Mouse (Mus musculus): ENCODE measurements around the gene Cmip.
A peak's percentile ranks its signal among the peaks of the same experiment; 100 is the strongest.

Gene Cmip

DNA sequence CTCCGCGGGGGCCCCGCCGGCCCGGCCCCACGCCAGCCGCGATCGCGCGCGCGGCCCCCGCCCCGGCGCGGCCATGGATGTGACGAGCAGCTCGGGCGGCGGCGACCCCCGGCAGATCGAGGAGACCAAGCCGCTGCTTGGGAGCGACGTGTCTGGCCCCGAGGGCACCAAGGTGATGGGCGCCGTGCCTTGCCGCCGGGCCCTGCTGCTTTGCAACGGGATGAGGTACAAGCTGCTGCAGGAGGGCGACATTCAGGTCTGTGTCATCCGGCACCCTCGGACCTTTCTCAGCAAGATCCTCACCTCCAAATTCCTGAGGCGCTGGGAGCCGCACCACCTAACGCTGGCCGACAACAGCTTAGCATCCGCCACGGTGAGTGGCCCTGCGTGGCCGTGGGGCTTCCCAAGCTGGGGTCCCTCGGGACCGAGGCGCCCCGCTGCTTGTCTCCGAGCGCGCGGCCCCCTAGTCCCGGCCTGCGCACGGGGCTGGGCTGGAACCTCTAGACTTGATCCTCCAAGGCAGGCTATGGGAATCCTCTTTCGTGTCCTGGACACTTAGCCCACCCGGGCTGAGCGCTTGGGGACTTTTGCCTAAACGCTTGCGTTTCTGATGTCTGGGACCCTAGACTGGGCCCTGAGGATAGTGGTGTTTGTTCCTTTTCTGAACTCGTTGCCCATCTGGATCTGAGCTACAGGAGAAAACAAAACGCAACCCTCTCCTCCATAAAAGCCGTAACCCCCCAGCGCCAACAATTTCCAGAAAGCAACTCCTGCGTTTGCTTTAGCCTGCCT is at the start of gene Cmip:
Cmip (plus strand) TSS at position 36 of the 792 bp plus-strand sequence.
- peak in 1 of 2 experiments; percentile 32 for DNase-seq (ENCODE audit: low spot score in 2 of 2)

DNA sequence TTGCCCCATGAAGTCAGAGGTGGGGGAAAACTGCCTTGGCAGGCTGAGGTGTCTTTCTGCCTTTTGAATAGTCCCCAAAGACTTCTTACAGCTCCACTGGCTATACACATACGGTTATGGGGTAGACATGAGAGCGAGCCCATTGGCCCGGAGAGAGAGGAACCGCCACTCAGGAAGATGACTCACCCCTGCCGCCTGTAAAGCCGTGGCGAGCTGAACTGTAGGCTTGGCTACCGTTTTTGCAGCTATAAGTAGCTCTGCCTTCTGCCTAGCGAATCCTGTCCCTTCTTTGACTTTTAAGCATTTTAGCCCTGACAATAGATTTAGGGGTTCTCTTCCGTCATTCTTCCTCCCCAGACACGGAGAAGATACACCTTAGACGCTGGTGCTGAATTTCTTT is 47.7 kb upstream of the Cmip start:
- DNase-seq (ENCODE audit: low spot score in 2 of 2) = no peak

DNA sequence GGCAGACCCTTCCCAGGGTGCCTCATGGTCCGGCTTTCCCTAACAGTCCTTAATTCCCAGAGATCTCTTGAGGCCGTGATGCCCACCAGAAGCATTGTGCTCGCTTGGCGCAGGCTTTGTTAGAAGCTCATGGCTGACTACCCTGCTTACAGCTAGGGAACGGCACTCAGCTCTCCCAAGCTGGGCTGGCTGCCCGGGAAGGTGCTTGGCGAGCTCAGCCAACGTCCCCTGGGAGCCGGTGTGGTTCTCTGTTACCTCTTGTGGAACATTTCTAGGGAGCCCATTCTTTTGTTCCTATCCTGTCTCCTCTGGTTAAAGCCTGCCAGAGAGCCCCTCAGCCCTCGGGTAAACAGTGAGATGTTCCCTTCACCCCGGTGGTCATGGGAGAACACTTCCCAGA is 44.8 kb upstream of the Cmip start:
- DNase-seq (ENCODE audit: low spot score in 2 of 2) = no peak

DNA sequence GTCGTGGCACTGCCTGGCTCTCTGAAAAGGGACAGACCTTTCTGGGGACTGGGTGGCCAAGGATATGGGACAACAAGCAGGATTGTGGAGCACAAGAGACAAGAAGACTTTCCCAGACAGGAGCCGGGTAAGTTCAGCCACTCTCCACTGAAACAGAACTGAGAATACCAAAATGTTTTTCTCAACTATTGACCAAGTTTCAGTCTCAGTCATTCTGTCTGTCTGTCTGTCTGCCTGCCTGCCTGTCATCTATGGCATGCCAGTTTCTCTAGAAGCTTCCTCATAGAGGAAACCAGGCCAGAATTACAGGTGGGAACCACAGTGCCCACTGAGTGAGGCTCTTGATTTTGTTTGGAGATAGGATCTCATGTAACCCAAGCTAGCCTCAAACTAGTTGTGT is 39.1 kb upstream of the Cmip start:
- no peak for DNase-seq (ENCODE audit: low spot score in 2 of 2)

DNA sequence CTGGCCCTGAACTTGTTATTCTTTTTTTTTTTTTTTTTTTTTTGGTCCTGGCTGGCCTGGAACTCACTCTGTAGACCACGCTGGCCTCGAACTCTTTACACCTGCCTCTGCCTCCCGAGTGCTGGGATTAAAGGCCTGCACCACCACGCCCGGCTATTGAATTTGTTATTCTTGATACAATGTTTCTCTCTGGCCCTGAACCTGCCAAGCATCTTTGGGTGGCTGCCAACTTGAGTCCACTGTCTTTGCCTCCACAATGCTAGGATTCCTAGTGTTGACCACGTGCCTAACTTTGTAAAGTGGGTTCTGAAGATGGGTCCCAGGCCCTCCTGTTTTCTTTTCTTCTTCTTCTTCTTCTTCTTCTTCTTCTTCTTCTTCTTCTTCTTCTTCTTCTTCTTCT is 34.5 kb upstream of the Cmip start:
- DNase-seq (ENCODE audit: low spot score in 2 of 2) = no peak

DNA sequence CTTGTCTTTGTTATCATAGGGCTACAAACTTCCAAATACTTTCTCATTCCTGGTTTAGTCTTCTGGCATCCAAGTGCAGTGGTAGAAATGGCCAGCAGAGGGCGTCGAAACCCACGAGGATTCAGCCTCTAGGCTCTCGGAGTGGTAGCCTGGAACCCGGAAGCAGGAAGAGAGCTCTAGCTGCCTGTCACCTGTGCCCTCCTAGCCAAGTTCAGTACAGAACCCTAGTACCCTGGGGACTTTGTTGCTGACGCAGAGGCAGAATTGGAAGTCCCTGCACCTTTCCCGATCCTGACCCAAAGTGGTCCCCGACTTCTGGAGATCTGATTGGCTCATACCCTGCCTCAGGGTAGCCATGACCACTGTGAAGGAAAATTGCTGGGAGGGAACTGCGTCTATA is 32.2 kb upstream of the Cmip start:
- DNase-seq (ENCODE audit: low spot score in 2 of 2) = peak; percentile 84 to 88

DNA sequence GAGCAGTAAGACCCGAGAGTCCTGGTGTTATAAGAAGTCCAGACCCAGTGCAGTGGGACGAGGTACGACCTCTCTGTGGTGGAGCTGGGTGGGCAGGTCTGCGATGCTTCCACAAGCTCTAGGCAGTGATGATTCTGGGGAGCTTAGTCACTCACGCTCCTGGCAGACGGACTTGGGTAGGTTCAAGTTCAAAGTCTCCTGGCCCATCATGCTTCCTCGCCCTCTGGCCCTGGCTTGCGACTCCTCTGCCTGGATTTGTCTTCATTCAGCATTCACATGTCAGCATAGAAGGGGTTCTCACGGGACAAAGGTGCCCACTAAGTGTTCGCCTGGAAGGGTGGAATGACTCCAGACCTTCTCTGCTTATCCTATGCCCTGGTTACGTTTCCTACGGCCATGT is 30.6 kb upstream of the Cmip start:
- DNase-seq (ENCODE audit: low spot score in 2 of 2) = no peak

DNA sequence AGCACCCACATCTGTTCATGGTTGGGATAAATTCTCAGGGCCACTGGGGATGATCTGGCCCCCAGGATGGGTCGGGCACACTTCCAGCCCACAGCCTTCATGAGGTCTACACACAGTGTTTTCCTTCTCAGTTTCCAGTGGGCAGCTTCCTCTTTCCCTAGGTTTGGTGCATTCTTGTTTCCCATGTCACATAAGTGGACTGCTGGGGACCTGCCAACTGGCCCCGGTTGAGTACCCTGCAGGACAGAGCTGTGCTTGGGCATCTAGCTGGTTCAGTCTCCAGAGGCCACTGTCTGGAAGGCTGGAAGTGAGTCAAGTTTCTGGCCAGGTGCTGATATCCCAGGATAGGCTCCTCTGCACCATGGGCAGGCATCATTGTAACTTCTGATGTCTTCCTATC is 29.5 kb upstream of the Cmip start:
- no peak for DNase-seq (ENCODE audit: low spot score in 2 of 2)

DNA sequence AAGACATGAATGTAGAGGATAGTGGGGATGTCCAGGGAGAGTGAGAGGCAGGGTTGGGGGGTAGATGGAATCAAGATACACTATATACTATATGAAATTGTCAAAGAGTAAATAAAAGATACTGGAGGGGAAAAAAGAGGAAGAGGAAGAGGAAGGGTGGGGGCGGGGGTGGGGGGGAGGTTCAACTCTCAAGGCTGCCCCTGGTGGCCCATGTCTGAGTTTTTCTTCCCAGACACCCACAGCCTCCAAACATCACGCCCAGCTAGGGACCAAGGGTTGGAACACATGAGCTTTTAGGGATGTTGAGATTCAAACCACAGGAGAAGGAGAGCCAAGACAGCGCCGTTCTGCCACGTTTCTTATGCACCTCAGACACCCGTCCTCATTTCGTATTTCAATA is 23.7 kb upstream of the Cmip start:
- DNase-seq (ENCODE audit: low spot score in 2 of 2) = no peak

DNA sequence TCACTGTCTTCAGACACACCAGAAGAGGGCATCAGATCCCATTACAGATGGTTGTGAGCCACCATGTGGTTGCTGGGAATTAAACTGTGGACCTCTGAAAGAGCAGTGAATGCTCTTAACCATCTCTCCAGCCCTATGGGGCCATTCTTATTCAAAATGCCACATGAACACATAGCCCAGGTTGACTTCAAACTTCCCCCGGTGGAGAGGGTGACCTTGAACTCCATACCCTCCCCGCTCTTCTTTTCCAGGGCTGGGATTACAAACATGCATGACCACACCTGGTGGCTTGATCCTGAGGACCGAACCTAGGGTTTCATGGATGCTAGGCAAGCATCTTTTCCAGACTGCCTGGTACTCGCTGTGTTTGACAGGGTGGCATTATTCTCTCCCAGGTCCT is 20.3 kb upstream of the Cmip start:
- no peak for DNase-seq (ENCODE audit: low spot score in 2 of 2)

DNA sequence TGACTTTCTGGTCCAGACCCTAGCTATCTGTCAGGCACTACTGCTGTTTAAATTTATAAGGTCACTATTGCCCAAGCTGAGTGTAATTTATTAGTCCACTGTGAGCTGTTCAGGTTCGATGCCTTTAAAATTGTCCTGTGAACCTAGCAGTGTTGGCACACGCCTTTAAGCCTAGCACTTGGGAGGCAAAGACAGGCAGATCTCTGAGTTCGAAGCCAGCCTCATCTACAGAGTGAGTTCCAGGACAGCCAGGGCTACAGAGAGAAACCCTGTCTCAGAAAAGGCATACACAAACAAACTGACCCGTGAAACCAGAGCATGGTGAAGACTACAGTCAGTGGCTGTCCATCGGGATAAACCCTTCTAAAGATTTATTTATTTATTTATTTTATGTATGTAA is 16.5 kb upstream of the Cmip start:
- no peak for DNase-seq (ENCODE audit: low spot score in 2 of 2)

DNA sequence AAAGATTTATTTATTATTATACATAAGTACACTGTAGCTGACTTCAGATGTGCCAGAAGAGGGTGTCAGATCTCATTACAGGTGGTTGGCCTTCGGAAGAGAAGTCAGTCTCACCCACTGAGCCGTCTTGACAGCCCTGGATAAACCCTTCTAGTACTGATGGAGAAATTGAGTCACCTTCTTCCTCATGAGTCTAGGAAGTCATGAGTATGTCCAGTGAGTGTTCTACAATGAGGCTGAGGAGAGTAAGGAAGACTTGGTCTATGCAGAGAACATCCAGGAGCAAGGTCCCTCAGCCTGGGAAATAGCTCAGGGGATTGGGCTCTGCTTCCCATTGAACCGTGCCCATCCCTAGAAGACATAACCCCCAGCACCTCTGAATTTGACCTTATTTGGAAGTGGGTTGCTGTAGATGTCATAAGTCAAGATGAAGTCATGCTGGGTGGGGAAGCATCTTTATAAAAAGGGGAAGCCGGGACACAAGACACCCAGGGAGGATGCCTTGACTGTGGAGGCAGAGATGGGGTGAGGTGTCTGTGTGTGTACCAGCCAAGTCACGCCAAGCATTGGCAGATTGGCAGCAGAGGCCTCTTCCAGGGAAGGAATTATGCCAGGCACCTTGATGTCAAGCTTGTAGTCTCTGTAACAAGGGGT is 15.9 kb upstream of the Cmip start:
- DNase-seq (ENCODE audit: low spot score in 2 of 2) = no peak

DNA sequence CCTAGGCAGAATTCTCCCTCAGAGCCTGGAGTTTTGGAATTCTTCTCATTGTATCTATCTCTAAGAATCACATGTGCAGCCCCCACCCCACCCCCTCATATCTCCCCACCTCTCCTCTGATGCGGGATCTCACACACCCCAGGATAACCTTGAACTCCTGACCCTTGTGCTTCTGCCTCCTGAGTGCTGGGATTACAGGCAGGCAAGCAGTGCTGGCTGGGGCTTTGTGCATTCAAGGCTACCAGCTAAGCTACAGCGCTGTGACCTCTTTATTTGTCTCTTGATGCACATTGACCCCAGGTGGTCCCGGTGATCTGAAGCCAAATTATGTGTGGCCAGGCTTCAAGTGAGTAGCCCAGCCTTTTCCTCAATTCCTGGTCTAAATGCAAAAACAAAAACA is 15.0 kb upstream of the Cmip start:
- DNase-seq (ENCODE audit: low spot score in 2 of 2) = no peak

DNA sequence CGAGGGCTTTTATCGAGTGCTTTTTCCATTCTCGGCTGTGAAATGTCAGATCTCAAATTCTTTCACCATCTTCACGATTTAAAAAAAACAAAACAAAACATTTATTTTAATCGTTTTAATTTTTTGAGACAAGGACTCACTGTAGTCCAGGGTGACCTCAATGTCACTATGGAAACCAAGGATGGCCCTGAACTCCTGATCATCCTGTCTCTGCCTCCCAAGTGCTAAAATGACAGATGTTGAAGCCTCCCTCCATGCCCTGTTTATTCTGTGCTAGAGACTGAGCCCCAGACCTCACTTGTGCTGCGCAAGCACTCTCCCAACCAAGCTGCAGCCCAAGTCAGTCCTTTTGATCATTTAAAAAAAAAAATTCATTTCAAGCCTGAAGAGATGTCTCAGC is 14.6 kb upstream of the Cmip start:
- no peak for DNase-seq (ENCODE audit: low spot score in 2 of 2)

DNA sequence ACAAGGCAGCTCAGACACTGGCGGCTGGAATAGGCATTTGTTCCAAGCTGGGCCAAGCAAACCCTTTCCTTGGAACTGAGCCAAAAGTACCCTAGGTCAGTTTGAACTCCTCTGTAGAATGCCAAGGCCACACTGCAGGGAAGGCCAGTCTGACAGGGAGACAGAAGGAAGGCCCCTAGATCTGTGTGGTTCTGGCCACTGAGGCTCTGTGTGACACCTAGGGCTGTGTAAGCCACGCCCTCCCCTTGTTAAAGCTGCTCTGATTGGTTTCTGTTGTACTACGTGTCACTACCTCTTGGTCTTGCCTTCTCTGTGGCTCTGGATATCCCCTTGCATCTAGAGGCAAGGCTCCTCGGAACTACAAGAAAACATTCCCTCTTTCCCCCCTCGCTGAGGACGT is 12.3 kb upstream of the Cmip start:
- no peak for DNase-seq (ENCODE audit: low spot score in 2 of 2)

DNA sequence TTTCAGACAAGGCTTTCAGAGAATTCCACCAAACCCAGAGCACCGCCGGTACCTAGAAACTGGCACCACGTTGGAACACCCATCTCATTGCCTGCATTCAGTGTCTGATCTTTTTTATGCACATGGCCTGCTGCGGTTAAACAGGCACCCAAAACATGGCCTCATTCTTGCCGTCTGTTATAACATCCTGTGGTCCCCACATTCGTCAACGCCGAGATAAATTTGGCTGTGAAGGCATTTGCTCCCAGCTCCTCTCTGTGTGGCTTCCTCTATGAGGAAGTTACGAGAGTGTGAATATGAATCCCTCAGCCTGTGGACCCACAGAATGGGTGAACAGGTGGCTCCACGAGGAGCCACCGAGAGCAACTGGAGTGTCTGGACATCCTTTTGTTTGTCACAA is 8.5 kb upstream of the Cmip start:
- no peak for DNase-seq (ENCODE audit: low spot score in 2 of 2)

DNA sequence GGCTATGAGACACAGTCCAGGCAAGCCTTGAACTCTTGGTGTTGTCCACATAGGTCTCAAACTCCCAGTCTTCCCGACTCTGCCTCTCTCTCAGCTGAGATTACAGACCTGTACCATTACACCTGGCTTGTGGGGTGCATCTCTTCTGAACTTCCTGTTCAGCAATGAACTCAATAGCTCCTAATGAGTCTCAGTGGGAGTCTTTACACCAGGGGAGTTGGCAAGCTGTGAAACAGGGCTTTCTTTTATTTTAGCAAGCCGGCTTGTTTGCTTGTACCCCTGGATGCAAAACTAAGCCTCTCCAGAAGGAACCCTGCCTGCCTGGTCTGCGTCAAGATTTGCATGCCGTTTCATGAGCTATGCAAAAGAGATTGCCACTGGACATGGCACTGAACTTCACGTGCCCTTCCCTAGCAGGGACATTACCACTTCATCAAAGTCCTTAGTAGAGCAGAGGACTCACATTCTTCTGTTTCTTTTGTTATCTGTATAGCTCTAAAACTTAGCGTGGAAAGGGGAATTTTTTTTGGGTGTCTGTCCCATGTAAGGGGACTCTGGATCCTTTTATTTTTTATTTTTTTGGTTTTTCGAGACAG is 5.7 kb upstream of the Cmip start:
- DNase-seq (ENCODE audit: low spot score in 2 of 2) = no peak

DNA sequence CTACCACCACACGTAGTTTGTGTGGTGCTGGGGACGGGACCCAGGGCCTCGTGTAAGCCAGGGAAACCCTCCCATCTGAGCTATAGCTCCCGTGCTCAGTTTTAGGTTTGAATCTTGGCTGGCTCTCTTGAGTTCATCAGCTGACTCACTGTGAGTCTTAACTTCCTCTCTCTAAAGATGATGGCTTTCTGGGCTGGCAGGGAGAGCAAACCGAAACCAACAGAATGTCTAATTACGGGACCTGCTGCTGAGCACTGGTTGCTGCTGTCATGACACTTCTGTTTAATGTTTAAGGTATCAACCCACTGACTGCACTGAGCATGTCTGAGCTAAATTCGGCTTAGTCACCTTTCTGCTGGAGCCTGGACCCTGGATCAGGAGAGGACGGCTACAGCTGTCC is 4.2 kb upstream of the Cmip start:
- no peak for DNase-seq (ENCODE audit: low spot score in 2 of 2)

DNA sequence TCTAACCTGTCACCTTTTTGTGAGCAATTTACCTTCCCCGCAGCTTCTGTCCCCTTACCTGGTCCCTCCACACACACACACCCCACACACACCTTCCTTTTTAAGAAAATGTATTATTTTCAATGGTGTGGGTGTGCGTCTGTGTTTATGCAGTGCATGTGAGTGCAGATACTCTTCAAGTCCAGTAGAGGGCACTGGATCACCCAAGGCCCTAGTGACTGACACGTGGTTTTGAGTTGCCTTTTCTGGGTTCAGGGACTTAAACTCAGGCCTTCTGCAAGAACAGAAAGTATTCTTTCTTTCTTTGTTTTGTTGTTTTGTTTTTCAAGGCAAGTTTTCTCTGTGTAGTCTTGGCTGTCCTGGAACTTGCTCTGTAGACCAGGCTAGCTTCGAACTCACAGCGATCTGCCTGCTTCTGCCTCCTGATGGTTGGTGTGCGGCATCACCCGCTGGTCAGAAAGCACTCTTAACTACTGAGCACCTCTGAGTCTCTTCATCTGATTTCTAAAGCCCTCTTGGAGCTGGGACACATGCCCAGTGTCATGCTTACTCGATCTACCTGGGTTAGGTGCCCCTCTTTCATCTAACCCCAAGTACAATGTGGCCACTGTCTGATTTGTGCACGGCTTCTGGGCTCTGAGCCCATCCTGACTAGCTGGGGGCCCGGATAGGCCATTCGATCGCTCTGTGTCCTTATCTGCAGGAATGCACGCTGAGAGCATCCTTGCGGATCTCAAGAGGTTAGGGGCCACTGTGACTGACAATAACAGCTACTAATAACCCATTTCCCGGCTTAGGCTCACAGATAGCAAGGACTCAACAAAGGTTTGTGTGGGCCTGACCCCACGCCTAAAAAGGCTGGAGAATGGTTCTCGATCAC is 3.2 kb upstream of the Cmip start:
- DNase-seq (ENCODE audit: low spot score in 2 of 2) = no peak

DNA sequence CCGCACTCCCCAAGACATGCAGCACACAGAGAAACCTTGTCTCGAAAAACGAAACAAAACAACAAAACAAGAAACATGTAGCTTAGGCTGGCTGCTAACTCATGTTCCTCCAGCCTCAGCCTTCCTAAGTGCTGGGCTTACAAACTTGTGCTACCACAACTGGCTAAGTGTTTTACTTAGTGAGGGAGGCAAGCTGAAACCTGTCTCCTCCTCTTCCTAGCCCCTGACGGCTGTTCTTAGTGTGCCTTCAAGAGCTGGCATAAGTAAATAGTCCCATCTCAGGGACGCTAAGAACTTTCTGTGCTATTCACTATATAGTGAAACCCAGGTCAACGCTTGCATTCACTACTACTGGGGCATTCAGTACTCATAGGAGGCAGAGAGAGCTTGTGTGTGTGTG is 2.4 kb upstream of the Cmip start:
- DNase-seq (ENCODE audit: low spot score in 2 of 2) = no peak

DNA sequence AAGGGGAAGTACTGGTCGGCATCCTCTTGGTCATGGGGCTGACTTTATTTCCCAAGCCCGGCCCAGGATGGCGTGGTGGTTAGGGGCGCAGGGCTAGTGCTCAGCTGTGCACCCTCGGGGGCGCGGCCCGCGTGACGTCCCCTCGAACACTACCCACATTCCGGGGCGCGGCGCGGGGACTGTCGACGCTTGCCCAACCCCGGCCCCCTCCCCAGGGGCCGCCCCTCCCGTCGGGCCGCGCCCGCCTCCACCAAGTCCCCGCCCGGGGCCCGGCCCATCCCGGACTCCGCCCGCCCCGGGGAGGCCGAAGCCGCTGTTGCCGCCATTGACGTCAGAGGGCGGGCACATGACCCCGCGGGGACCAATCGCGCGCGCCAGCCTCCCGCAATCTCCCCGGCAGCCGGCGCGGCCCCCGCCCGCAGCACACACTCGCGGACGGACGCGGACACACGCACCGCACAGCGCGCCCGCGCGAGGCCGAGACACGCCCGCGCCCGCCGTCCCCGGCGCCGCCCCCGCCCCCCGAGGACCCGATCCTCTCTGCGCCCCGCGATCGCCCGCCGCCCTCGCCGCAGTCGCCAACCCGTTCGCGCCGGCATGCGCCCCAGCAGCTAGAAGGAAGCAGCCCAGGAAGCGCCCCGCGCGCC is 449 bp upstream of the Cmip start:
- peak; percentile 85 for DNase-seq (ENCODE audit: low spot score in 2 of 2)

Measured in frontal cortex, postnatal 25 days (tissue).